Mouse (Mus musculus): Measurements from ENCODE around the gene Gab3. TPM values are rescaled to one million over a fixed set of nuclear protein-coding genes. Genes with fewer than 3 reads are reported as not detected.

Gab3 gene
- polyA plus RNA-seq, 1 experiment from 2014 or later, result 1.5 TPM

GRCm38 (mm10) chrX:75098799-75099198, 13.5 kb upstream of the Gab3 start:
- no peaks in the 10 kb centered on the region for H3K36me3 ChIP-seq (ENCODE audit: control insufficient read depth, insufficient read depth, low read length)
- WGBS, result 86% methylated on average over 8 of the region's 8 CpGs
- H3K9me3 ChIP-seq (ENCODE audit: control insufficient read depth, low read length), result no peaks in the 10 kb centered on the region
- no peak overlapping the region for H3K4me2 ChIP-seq (replicated peaks; ENCODE audit: low read depth, low read length)
- H3K27ac ChIP-seq (ENCODE audit: low read depth, low read length), result no peak overlapping the region
- ATAC-seq (ENCODE audit: low FRiP score) (no peak), DNase-seq (ENCODE audit: low spot score) (no peak)
- H3K27me3 ChIP-seq (ENCODE audit: control insufficient read depth, insufficient read depth, low read length), result no peaks in the 10 kb centered on the region
- no peak overlapping the region for H3K4me3 ChIP-seq (ENCODE audit: low read depth, low read length)
- no peaks in the 10 kb centered on the region for H3K4me1 ChIP-seq (replicated peaks; ENCODE audit: control insufficient read depth, insufficient read depth, low read length)
- H3K9ac ChIP-seq (ENCODE audit: low read depth, low read length), result no peak overlapping the region

- H3K4me1 ChIP-seq (replicated peaks; ENCODE audit: control insufficient read depth, insufficient read depth, low read length), result no peaks in the 10 kb centered on the region
- peak overlapping the region; percentile 49 for H3K4me2 ChIP-seq (replicated peaks; ENCODE audit: low read depth, low read length)
- no peaks in the 10 kb centered on the region for H3K9me3 ChIP-seq (ENCODE audit: control insufficient read depth, low read length)
- no peaks in the 10 kb centered on the region for H3K36me3 ChIP-seq (ENCODE audit: control insufficient read depth, insufficient read depth, low read length)
- H3K27ac ChIP-seq (ENCODE audit: low read depth, low read length), result no peak overlapping the region
- DNase-seq (ENCODE audit: low spot score) (peak; percentile 28), ATAC-seq (ENCODE audit: low FRiP score) (peak; percentile 28; the same call in 1 of the 2 replicates)
- no peaks in the 10 kb centered on the region for H3K27me3 ChIP-seq (ENCODE audit: control insufficient read depth, insufficient read depth, low read length)
- H3K4me3 ChIP-seq (ENCODE audit: low read depth, low read length), result peak overlapping the region; percentile 50
- H3K9ac ChIP-seq (ENCODE audit: low read depth, low read length), result peak overlapping the region; percentile 58
- WGBS, result 18% methylated on average over 22 of the region's 23 CpGs
These were observed 11.0 kb upstream of the Gab3 start for GRCm38 (mm10) chrX:75096163-75096770.

- Histone ChIP-seq H3K4me2 (replicated peaks; ENCODE audit: low read depth, low read length) (peak within 1 kb of the TSS; percentile 49), H3K27ac (ENCODE audit: low read depth, low read length) (no peak within 1 kb of the TSS), H3K36me3 (ENCODE audit: control insufficient read depth, insufficient read depth, low read length) (no peaks in the 10 kb centered on the region), H3K4me1 (replicated peaks; ENCODE audit: control insufficient read depth, insufficient read depth, low read length) (no peaks in the 10 kb centered on the region), H3K9ac (ENCODE audit: low read depth, low read length) (peak within 1 kb of the TSS; percentile 58), H3K27me3 (ENCODE audit: control insufficient read depth, insufficient read depth, low read length) (no peaks in the 10 kb centered on the region), H3K9me3 (ENCODE audit: control insufficient read depth, low read length) (no peaks in the 10 kb centered on the region), H3K4me3 (ENCODE audit: low read depth, low read length) (peak within 1 kb of the TSS; percentile 50)
- peak; percentile 99 for ATAC-seq (ENCODE audit: low FRiP score)
- WGBS, result 17% methylated on average over 29 of the region's 29 CpGs
- peak; percentile 86 for DNase-seq (ENCODE audit: low spot score)
These were observed 10.3 kb upstream of the Gab3 start, which contains the start of gene Dkc1 for GRCm38 (mm10) chrX:75095369-75096162. Gene Dkc1 (plus strand): TSS chrX:75095854.

DNA sequence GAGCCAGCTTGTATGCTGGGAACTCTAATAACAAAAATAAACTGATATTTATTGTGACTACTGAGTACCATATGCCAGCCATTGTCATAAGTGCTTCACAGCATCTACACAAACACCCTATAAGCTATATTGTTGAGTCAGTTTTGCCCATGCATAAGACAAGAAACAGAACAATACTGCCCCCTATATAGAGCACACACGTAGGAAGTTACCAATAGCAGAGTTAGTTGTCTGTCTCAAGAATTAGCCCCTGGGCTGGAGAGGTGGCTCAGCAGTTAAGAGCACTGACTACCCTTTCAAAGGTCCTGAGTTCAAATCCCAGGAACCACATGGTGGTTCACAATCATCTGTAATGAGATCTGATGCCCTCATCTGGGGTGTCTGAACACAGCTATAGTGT, 396 bp upstream of the Gab3 start:
- H3K4me2 ChIP-seq (replicated peaks; ENCODE audit: low read depth, low read length), result no peak overlapping the region
- no peaks in the 10 kb centered on the region for H3K4me1 ChIP-seq (replicated peaks; ENCODE audit: control insufficient read depth, insufficient read depth, low read length)
- no peaks in the 10 kb centered on the region for H3K36me3 ChIP-seq (ENCODE audit: control insufficient read depth, insufficient read depth, low read length)
- WGBS, result 40% methylated on average over 1 of the region's 1 CpGs
- no peaks in the 10 kb centered on the region for H3K9me3 ChIP-seq (ENCODE audit: control insufficient read depth, low read length)
- no peak overlapping the region for H3K9ac ChIP-seq (ENCODE audit: low read depth, low read length)
- DNase-seq (ENCODE audit: low spot score), result no peak
- H3K27ac ChIP-seq (ENCODE audit: low read depth, low read length), result no peak overlapping the region
- no peaks in the 10 kb centered on the region for H3K27me3 ChIP-seq (ENCODE audit: control insufficient read depth, insufficient read depth, low read length)
- H3K4me3 ChIP-seq (ENCODE audit: low read depth, low read length), result no peak overlapping the region
- no peak; the same call in 1 of the 2 replicates for ATAC-seq (ENCODE audit: low FRiP score)

DNA sequence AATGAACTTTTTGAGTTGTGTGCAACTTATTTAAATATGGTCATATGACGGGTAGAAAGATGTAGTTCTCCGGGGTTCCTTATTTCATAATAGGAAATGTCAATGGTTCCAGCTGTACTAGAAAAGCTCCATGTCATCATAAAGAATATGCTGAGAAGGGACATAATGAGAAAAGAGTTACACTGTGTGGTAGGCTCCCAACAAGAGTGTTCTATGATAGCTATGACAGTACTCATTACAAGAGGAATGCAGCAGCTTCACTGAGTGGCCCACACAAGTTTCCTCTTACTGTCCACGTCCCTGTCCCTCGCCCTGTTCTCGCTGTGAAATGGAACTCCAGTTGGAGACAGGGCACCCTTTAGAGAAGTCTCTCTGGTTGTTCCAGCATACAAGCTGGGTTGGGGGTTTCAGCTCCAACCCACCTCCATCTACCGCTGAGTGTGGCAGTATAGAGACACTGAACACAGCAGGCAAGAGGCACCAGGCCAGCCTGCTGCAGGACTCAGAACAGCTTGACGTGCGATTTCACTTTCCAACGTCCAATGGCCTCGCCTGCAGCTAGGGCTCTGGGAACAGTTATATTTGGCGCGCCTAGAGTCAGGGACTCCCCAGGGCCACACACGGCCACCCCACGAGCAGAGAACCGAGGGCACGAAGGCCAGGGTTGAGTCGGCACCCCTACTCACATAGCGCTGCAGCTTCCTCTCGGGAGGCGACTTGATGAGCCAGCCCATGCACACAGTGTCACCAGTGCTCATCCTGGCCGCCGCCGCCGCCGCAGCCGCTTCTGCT, 1.1 kb downstream of the Gab3 start:
- Histone ChIP-seq H3K4me2 (replicated peaks; ENCODE audit: low read depth, low read length) (peak overlapping the region; percentile 36), H3K27me3 (ENCODE audit: control insufficient read depth, insufficient read depth, low read length) (no peaks in the 10 kb centered on the region), H3K4me3 (ENCODE audit: low read depth, low read length) (peak overlapping the region; percentile 39), H3K36me3 (ENCODE audit: control insufficient read depth, insufficient read depth, low read length) (no peaks in the 10 kb centered on the region), H3K27ac (ENCODE audit: low read depth, low read length) (no peak overlapping the region), H3K9ac (ENCODE audit: low read depth, low read length) (no peak overlapping the region), H3K4me1 (replicated peaks; ENCODE audit: control insufficient read depth, insufficient read depth, low read length) (no peaks in the 10 kb centered on the region), H3K9me3 (ENCODE audit: control insufficient read depth, low read length) (no peaks in the 10 kb centered on the region)
- ATAC-seq (ENCODE audit: low FRiP score) (peak; percentile 68), DNase-seq (ENCODE audit: low spot score) (peak; percentile 16)
- WGBS, result 26% methylated on average over 26 of the region's 26 CpGs

DNA sequence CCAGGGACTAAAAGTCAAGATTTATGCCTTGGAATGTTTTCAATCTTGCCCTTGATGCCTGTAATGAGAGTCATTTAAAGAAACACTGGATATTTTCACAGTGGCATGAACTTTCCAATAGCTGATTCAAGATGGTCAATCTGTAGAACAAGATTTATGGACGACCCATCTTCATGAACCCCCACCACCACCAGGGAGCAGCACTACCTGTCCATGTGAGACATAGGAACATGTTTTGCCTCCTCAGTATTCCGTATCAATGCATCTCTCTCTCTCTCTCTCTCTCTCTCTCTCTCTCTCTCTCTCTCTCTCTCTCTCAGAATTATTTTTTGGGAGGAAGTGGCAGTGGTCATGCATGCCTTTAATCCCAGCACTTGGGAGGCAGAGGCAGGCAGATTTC, 2.9 kb downstream of the Gab3 start:
- WGBS, result 66% methylated on average over 2 of the region's 2 CpGs

DNA sequence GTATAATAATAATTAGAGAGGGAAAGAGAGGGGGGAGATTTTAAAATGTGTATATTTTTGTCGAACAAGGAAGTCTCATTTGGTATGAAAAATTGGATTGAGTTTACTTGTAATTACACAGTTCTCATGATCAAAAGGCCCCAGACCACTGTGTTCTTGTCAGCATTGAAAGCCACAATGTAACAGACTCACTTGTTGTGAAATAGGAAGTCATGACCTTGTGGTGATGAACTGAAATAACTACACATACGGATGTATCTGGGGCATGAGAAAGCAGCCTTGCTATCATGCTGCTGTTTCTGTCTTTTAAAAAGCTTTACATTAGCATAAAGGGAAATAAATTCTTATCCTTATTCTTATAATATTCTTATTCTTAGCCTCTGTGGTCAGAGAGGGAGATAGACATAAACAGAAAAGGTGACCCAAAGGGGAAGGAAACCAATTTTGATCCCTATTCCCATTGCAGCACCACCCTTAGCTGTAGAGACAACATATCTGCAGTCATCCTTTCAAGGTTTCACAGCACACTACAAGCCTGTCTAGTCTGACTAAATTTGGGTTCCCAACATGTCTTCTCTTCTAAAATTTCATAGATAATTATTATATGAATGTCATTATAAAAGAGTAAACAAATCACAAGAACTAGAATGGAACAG, 29.0 kb downstream of the Gab3 start:
- WGBS, result 80% methylated on average over 2 of the region's 2 CpGs
- H3K36me3 ChIP-seq (ENCODE audit: control insufficient read depth, insufficient read depth, low read length), result no peaks in the 10 kb centered on the region
- H3K4me3 ChIP-seq (ENCODE audit: low read depth, low read length), result no peak overlapping the region
- no peaks in the 10 kb centered on the region for H3K4me1 ChIP-seq (replicated peaks; ENCODE audit: control insufficient read depth, insufficient read depth, low read length)
- no peaks in the 10 kb centered on the region for H3K9me3 ChIP-seq (ENCODE audit: control insufficient read depth, low read length)
- DNase-seq (ENCODE audit: low spot score), result no peak
- H3K4me2 ChIP-seq (replicated peaks; ENCODE audit: low read depth, low read length), result no peak overlapping the region
- H3K27me3 ChIP-seq (ENCODE audit: control insufficient read depth, insufficient read depth, low read length), result no peaks in the 10 kb centered on the region
- H3K9ac ChIP-seq (ENCODE audit: low read depth, low read length), result no peak overlapping the region
- no peak for ATAC-seq (ENCODE audit: low FRiP score)
- H3K27ac ChIP-seq (ENCODE audit: low read depth, low read length), result no peak overlapping the region

More for the DNA sequence above, 2.9 kb downstream of the Gab3 start:
- H3K9ac ChIP-seq (ENCODE audit: low read depth, low read length), result no peak overlapping the region
- H3K4me1 ChIP-seq (replicated peaks; ENCODE audit: control insufficient read depth, insufficient read depth, low read length), result no peaks in the 10 kb centered on the region
- H3K27me3 ChIP-seq (ENCODE audit: control insufficient read depth, insufficient read depth, low read length), result no peaks in the 10 kb centered on the region
- H3K36me3 ChIP-seq (ENCODE audit: control insufficient read depth, insufficient read depth, low read length), result no peaks in the 10 kb centered on the region
- H3K4me2 ChIP-seq (replicated peaks; ENCODE audit: low read depth, low read length), result no peak overlapping the region
- no peak for DNase-seq (ENCODE audit: low spot score)
- ATAC-seq (ENCODE audit: low FRiP score), result no peak
- H3K9me3 ChIP-seq (ENCODE audit: control insufficient read depth, low read length), result no peaks in the 10 kb centered on the region
- H3K27ac ChIP-seq (ENCODE audit: low read depth, low read length), result no peak overlapping the region
- H3K4me3 ChIP-seq (ENCODE audit: low read depth, low read length), result no peak overlapping the region

- H3K4me2 ChIP-seq (replicated peaks; ENCODE audit: low read depth, low read length), result no peak overlapping the region
- ATAC-seq (ENCODE audit: low FRiP score) (no peak), DNase-seq (ENCODE audit: low spot score) (no peak)
- 70% methylated on average over 3 of the region's 3 CpGs for WGBS
- no peak overlapping the region for H3K9ac ChIP-seq (ENCODE audit: low read depth, low read length)
- H3K9me3 ChIP-seq (ENCODE audit: control insufficient read depth, low read length), result no peaks in the 10 kb centered on the region
- no peaks in the 10 kb centered on the region for H3K4me1 ChIP-seq (replicated peaks; ENCODE audit: control insufficient read depth, insufficient read depth, low read length)
- H3K36me3 ChIP-seq (ENCODE audit: control insufficient read depth, insufficient read depth, low read length), result no peaks in the 10 kb centered on the region
- H3K27ac ChIP-seq (ENCODE audit: low read depth, low read length), result no peak overlapping the region
- no peak overlapping the region for H3K4me3 ChIP-seq (ENCODE audit: low read depth, low read length)
- no peaks in the 10 kb centered on the region for H3K27me3 ChIP-seq (ENCODE audit: control insufficient read depth, insufficient read depth, low read length)
These were observed 38.2 kb downstream of the Gab3 start for GRCm38 (mm10) chrX:75046921-75047635.
